Mouse (Mus musculus) MN1 (cell line): ENCODE measurements around the gene Pim3.
"Not testable (repeated sequence)": the region's sequence is repeated elsewhere in the genome, so short reads cannot be mapped to it uniquely, and the experiment has no call there.

Experiments
- DNase-seq: peaks from one replicate; pipeline ENCODE4 v3.0.0-alpha.2; 2016; ENCODE audit warnings: low spot score

Gene Pim3

GRCm38 (mm10) chr15:88861772-88862622 is at the start of gene Pim3:
Gene Pim3 (plus strand): TSS chr15:88862186.
- peak; percentile 99 for DNase-seq

- DNase-seq = no peak
Observed at GRCm38 (mm10) chr15:88813262-88813661, 48.7 kb upstream of the Pim3 start.

GRCm38 (mm10) chr15:88813873-88814272 is 48.1 kb upstream of the Pim3 start:
- DNase-seq = not testable (repeated sequence)

- no peak for DNase-seq
Observed at GRCm38 (mm10) chr15:88814411-88815047, 47.5 kb upstream of the Pim3 start.

- DNase-seq = no peak
Observed at GRCm38 (mm10) chr15:88815196-88815700, 46.7 kb upstream of the Pim3 start.

- peak; percentile 100 for DNase-seq
Observed at GRCm38 (mm10) chr15:88819026-88819905, 42.7 kb upstream of the Pim3 start, which contains the start of the genes Alg12 and Creld2. Gene Alg12 (minus strand): TSS chr15:88819318. Gene Creld2 (plus strand): TSS chr15:88819646.

GRCm38 (mm10) chr15:88819906-88820303 is 42.1 kb upstream of the Pim3 start:
- peak; percentile 35 for DNase-seq

- no peak for DNase-seq
Observed at GRCm38 (mm10) chr15:88821403-88821802, 40.6 kb upstream of the Pim3 start.

GRCm38 (mm10) chr15:88822513-88822912 is 39.5 kb upstream of the Pim3 start:
- DNase-seq = no peak

- no peak for DNase-seq
Observed at GRCm38 (mm10) chr15:88823376-88823775, 38.6 kb upstream of the Pim3 start.

GRCm38 (mm10) chr15:88827466-88827865 is 34.5 kb upstream of the Pim3 start:
- no peak for DNase-seq

GRCm38 (mm10) chr15:88827991-88828799 is 33.8 kb upstream of the Pim3 start:
- DNase-seq = peak; percentile 76

GRCm38 (mm10) chr15:88828800-88829705 is 32.9 kb upstream of the Pim3 start:
- peak; percentile 89 for DNase-seq

- no peak for DNase-seq
Observed at GRCm38 (mm10) chr15:88829791-88830440, 32.1 kb upstream of the Pim3 start.

GRCm38 (mm10) chr15:88830696-88831095 is 31.3 kb upstream of the Pim3 start:
- no peak for DNase-seq

- DNase-seq = peak; percentile 64
Observed at GRCm38 (mm10) chr15:88831482-88831881, 30.5 kb upstream of the Pim3 start.

- no peak for DNase-seq
Observed at GRCm38 (mm10) chr15:88832536-88832935, 29.4 kb upstream of the Pim3 start.

GRCm38 (mm10) chr15:88836031-88836430 is 26.0 kb upstream of the Pim3 start:
- DNase-seq = no peak

- no peak for DNase-seq
Observed at GRCm38 (mm10) chr15:88836571-88836970, 25.4 kb upstream of the Pim3 start.
